Mouse (Mus musculus): ENCODE results near the gene Nwd1. TPM values are rescaled to one million over a fixed set of nuclear protein-coding genes. Genes with fewer than 3 reads are reported as not detected.

Nwd1 gene
- polyA plus RNA-seq, 1 experiment: 25.2 TPM

DNA sequence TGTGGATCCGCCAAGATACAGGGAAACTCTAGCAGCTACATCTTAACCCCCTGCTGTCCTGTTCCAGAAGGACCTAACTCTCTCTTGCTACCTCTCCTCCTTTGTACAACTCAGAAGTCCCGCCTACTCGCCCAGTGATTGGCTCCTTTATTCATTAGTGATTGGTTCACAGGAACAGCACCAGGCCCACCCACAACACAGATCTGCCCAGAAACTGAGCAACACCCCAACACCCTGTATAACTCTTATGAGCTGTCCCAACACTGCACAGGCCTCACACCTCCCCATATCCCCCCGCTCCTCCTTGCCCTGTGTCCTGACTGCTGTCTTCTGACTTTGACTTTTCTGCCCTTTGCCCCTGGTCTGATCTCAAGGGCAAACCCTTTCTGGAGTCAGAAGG, 119.2 kb downstream of the Nwd1 start:
- Histone ChIP-seq H3K4me3 (ENCODE audit: control insufficient read depth, insufficient read depth, low read length) (no peak overlapping the region), H3K36me3 (ENCODE audit: control insufficient read depth, insufficient read depth, low read length) (no peaks in the 10 kb centered on the region), H3K27me3 (ENCODE audit: control insufficient read depth, insufficient read depth, low read length) (no peaks in the 10 kb centered on the region), H3K4me1 (replicated peaks; ENCODE audit: control insufficient read depth, insufficient read depth, low read length) (peaks cover 19% of the 10 kb centered on the region), H3K27ac (ENCODE audit: control insufficient read depth, insufficient read depth, low read length) (no peak overlapping the region)
- TF ChIP-seq CTCF (IDR thresholded peaks at IDR 0.05; ENCODE audit: borderline replicate concordance, control insufficient read depth, extremely low read depth, insufficient read depth, low read length, poor library complexity): no peak
- no peak for TF ChIP-seq POLR2A (IDR thresholded peaks at IDR 0.05; ENCODE audit: control insufficient read depth, extremely low read depth, insufficient read depth, low read length, poor library complexity)
- no peak for DNase-seq
- WGBS: 95% methylated on average over 4 of the region's 4 CpGs

DNA sequence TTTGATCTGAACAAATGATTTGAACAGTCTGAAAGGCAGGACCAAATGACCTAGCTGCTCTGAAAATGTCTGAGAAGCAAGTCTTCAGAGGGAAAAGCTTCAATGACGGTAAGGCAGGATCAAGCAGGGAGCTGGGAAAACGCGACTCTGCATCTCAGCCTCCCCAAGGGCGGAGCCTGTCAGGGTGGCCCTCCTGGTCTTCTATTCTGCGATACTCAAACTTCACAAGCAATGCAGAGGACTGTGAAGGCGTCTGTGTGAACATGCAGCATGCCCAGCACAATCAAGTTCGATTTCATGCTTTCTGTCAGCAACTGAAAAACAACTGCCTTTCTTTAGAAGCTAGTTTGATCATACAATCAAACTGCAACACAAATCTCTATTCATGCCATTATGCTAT, 120.3 kb downstream of the Nwd1 start:
- TF ChIP-seq POLR2A (IDR thresholded peaks at IDR 0.05; ENCODE audit: control insufficient read depth, extremely low read depth, insufficient read depth, low read length, poor library complexity) (no peak), CTCF (IDR thresholded peaks at IDR 0.05; ENCODE audit: borderline replicate concordance, control insufficient read depth, extremely low read depth, insufficient read depth, low read length, poor library complexity) (no peak)
- WGBS: 87% methylated on average over 7 of the region's 7 CpGs
- Histone ChIP-seq H3K4me1 (replicated peaks; ENCODE audit: control insufficient read depth, insufficient read depth, low read length) (peaks cover 11% of the 10 kb centered on the region), H3K36me3 (ENCODE audit: control insufficient read depth, insufficient read depth, low read length) (no peaks in the 10 kb centered on the region), H3K27me3 (ENCODE audit: control insufficient read depth, insufficient read depth, low read length) (no peaks in the 10 kb centered on the region), H3K27ac (ENCODE audit: control insufficient read depth, insufficient read depth, low read length) (no peak overlapping the region), H3K4me3 (ENCODE audit: control insufficient read depth, insufficient read depth, low read length) (no peak overlapping the region)
- no peak for DNase-seq

Other genes starting within 250 kb of the Nwd1 start
- gene Eps15l1, start 225.3 kb upstream of the Nwd1 start, polyA plus RNA-seq (2012; rRNA removed): 87.2 and 91.4 TPM in 2 replicates
- 0.31 and 0.32 TPM in 2 replicates for gene Calr3, start 202.8 kb upstream of the Nwd1 start, polyA plus RNA-seq (2012; rRNA removed)
- 7.2 and 9.5 TPM in 2 replicates for gene 1700030K09Rik, start 202.8 kb upstream of the Nwd1 start, polyA plus RNA-seq (2012; rRNA removed)
- gene Cherp, start 171.5 kb upstream of the Nwd1 start, polyA plus RNA-seq (2012; rRNA removed): 146 and 176 TPM in 2 replicates
- 121 and 145 TPM in 2 replicates for gene Slc35e1, start 154.1 kb upstream of the Nwd1 start, polyA plus RNA-seq (2012; rRNA removed)
- gene Med26, start 98.4 kb upstream of the Nwd1 start, polyA plus RNA-seq (2012; rRNA removed): 26.3 and 32.1 TPM in 2 replicates
- 66.4 and 79.2 TPM in 2 replicates for gene Smim7, start 75.6 kb upstream of the Nwd1 start, polyA plus RNA-seq (2012; rRNA removed)
- 23.2 and 56.1 TPM in 2 replicates for gene Tmem38a, start 74.7 kb upstream of the Nwd1 start, polyA plus RNA-seq (2012; rRNA removed)
- 394 and 423 TPM in 2 replicates for gene Sin3b, start 76.6 kb downstream of the Nwd1 start, polyA plus RNA-seq (2012; rRNA removed)
- gene F2rl3, start 115.2 kb downstream of the Nwd1 start, polyA plus RNA-seq (2012; rRNA removed): 18.8 and 24.9 TPM in 2 replicates

All from thymus, adult 2 months (tissue).